Mouse (Mus musculus) adipocyte (in vitro differentiated cells): ENCODE results near the gene Zdhhc13.

Experiments
- DNase-seq: peaks from one replicate; pipeline ENCODE4 v3.0.0-alpha.2; 2016; ENCODE audit warnings: low spot score

The Zdhhc13 gene

DNA sequence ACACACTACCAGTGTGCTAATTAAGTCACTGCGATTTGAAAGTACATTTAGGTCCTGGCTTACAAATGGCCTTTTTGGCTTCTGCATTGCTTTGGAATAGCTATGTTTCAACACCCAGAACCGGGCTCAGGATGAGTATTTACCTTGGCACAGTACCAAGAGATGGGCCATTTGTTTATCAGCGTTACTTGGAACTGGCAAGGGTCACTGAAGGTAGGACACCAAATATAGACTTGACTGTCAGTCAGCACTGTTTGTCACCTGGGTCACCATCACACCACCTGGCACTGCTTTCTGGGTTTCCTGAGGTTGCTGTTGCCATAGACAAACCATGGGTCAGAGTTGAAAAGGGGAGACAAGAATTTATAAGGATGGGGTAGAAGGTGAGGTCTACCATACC lies 53.5 kb downstream of the Zdhhc13 start:
- DNase-seq: no peak

DNA sequence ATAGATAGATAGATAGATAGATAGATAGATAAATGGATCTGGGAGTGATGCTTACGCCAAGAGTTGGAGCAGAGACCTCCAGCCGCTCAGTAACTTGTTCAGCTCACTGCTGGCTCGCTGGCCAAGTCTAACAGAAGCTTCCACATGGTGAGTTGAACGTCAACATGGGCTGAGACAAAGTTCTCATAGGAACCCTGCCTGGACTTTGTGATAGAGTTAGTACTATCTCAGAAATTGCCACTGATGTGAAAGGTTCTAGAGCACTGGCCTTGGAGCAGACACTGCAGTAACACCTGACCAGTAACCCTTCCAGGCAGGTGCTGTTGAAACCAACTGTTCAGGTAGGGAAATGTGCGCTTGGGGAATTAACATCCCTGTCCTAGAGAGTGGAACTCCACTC lies 54.7 kb downstream of the Zdhhc13 start:
- no peak for DNase-seq

DNA sequence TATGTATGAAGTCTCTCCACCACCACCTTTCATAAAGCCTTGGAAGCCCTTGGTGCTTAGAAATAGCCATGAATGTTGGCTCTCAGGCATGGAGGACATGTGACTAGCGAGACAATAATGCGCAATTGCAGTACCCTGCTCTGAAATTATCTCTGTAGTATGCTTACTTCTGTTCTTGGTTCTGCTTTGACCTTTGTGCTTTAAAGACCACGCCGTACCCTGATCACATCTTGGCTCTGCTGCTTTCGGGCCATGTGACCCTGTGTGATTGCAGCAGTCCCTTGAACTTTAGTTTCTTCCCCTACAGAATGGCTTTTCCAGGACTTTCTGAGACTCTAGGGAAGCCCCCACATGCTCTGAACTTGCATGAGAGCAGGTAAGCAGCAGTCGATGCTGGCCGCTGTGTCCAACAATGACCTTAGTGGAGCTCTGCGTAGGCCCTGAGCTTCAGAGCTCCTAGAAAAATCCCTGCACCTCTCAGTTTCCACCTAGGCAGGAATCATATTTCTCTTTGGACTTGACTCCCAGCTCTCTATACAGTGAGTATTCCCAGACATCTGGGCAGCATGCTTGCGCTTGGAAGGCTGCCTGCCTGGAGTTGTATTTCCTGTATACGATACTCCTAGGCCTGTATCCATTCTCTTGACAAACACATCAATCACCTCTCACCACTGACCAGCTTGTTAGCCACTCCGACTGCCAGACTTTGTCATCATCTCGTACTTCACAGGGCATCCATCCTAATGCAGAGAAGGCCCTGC lies 56.6 kb downstream of the Zdhhc13 start:
- DNase-seq: no peak

DNA sequence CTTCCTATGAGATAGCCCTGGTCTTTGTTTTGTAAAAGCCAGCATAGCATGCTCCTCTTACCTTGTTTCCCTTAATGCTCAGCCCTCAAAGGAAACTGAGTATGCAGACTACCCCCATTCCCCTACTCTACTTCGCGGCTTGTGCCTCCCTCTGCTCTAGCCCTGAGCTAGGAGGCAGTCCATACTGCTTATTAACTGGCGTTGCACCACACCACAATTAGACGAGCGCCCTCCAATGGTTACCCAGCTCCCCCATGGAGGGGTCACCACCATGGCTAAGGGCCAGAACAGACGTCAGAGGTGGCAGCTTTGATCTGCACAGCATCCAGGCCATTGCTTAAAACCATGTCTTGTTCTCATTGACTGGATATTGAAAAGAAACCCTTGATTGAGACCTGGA lies 58.0 kb downstream of the Zdhhc13 start:
- DNase-seq: no peak

DNA sequence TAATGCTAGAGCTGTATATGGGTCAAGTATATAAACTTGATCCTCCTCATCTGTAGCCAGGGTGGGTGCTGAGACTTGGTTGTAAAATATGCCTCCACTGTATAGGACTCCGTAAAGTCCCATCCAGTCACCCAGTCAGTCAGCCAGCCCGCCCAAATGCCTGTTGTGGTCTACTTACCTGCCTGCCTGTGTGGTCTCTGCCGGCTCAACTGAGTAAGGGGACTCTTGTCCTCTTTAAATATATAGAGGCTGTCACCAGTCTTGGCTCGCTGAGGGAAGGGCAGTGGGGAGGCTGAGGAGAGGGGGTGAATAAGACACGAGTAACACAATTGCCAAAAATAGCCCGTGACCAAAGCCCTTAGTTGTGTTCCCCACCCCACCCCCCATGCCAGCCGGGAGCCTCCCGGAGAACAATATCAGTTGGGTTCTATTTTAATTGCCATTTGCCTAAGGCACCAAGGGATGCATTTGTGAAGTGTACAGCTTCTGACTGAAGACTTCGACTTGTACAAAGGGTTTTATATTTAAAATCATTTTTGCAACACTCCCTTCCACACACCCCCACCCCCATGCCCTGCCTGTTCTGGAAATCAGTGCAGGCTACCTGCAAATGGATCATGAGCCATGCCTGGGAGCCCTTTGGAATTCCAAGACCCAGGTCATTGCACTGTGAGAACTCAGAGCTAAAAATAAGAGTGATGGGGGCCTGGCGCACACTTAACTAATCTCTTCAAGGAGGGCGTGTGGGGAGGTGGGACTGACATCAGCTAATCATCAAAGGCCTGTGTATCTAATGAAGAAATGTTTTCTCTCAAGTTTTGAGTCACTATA lies 59.2 kb downstream of the Zdhhc13 start, which contains the start of gene Csrp3:
Csrp3 (minus strand) TSS at position 214 of the 831 bp plus-strand sequence.
- DNase-seq: no peak

DNA sequence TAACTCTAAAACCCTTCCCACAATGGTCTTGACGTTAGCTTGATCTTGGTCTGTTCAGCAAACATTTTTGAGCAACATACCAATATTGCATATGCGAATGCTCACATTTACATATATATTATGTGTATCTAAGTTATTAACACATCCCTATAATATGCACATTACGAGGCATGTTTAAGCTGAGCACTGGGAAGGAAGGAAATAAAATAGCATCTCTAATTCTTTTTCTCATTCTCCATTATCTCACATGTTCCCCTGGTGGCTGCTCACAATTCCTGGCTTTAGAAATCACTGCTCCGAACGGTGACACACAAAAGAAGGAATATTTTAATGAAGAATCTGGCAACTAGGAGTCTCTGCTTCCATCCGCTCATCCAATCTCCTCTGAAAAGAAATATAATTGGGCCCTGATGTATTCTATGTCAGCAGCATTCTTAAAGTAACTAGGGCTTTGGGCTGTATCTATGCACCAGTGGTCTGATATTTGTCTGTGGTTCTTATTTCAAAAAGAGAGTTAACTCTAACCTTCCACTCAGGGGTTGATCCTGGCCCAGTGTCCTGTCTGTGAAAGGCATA lies 62.8 kb downstream of the Zdhhc13 start:
- no peak for DNase-seq

DNA sequence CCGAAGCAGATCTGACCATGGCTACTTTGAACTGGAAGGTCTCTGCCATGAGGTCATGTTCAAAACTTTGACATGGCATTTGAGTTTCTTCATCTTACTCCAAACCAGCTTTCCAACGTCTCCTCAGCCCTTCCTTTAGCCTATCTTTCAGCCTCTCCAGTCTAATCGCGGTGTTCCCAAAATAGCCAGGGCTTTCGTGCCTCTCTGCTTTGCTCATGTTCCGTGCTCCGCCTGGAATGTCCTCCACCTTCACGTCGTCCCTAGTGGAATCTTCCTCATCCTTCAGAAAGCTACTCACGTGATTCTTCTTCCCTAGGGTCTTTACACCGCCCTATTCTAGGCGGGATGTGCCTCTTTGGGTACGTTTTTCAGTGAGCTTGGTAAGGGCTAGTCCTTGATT lies 64.7 kb downstream of the Zdhhc13 start:
- DNase-seq: no peak

DNA sequence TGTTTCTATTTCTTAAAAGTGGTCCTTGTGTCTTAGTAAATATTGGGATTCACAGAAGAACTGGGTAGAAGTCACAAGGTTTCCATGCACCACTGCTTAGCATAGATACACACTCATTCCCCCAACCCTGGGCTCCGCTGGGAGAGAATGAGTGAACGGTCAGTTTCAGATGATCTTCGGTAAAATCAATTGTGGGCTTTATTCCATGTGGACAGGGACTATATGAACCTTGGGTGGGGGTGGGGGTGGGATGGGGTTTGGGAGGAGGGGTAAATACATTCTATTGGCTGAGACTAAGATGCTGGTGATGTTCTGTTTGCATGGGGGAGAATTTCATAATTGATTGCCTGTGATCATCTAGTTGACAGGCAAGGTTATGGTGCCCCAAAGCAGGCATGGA lies 66.7 kb downstream of the Zdhhc13 start:
- no peak for DNase-seq

DNA sequence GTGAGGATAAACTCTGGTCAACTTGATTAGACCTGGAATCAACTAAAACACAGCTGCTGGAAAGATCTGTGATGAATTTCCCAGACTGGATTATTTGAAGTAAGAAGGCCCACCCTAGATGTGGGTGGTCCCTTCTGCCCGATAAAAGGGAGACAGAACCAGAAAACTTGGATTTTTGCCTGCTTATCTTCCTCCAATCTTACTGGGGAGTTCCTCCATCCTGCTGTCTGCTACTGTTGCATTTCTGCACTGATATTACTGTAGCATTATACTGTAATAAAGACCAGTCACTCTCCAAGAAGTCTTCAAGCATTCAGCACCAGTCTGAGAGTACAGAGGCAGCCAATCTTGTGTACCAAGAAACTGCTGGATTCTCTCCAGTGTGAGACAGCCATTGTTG lies 69.5 kb downstream of the Zdhhc13 start:
- no peak for DNase-seq

DNA sequence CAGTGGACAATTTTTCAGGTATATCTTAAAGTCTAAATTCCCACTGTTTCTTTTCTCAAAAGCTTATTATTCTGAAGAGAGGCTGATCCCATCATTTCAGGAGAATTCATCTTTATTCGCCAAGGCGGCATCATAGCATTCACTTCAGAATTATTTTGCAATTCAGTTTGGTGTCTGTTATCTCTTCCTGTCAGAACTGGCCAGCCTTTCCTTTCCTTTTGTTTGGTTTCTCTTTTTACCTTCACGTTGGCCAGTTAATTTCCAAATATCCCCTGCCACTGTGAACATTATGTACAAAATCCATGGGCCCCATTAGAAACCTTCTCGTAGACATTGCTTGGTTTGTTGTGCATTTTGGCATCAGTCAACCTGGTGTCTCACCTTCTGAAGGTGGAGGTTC lies 70.6 kb downstream of the Zdhhc13 start:
- no peak for DNase-seq

DNA sequence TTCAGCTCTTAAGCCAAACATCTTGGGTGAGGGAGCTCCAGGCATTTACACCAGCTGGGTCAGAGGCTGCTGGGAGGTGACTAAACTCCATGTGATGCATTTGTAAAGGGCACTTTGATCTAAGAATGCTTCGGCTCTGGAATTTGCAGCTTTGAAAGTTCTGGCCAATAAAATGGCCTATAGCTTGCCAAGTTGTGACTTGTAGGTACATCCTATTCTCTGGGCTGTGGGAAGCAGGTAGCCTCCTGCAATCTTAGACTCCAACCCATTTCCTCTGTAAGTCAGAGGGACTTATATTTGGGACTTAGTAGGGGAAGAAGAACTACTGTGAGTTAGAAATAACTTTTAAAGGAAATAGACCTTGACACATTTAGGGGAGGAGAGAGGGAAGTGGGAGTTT lies 72.1 kb downstream of the Zdhhc13 start:
- DNase-seq: no peak

DNA sequence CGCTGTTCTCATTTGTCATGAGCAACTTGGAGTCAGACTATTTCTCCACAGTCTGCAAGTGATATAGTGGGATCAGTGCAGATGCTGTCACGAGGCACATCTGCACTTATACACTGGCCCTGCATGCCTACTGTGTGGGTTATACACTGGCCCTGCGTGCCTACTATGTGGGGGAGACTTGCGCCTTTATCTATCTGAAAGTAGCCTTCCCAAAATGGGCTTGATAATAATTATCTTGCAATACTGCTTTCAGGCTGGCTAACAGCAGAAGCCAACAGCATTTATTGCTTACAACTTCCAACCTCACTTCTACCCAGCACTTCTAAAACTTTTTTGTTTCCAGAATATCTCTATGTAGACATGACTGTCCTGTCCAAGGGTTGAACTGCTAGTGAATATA lies 73.0 kb downstream of the Zdhhc13 start:
- no peak for DNase-seq

DNA sequence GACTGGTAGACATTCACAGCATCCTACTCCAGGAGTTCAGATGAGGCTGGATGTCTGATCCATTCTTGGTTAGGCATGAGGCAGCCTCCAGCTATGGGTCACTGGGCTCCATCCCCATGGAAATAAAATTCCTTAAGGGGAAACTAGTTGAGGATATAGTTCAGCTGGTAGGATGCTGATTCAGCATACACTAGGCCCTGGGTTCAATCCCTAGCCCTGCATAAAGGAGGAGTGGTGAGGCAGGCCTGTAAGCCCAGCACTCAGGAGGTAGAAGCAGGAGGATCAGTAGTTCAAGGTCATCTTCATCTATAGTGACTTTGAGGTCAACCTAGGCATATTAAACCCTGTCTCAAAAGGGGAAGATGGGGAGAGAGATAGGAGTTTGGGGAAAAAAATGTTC lies 75.4 kb downstream of the Zdhhc13 start:
- DNase-seq: no peak

DNA sequence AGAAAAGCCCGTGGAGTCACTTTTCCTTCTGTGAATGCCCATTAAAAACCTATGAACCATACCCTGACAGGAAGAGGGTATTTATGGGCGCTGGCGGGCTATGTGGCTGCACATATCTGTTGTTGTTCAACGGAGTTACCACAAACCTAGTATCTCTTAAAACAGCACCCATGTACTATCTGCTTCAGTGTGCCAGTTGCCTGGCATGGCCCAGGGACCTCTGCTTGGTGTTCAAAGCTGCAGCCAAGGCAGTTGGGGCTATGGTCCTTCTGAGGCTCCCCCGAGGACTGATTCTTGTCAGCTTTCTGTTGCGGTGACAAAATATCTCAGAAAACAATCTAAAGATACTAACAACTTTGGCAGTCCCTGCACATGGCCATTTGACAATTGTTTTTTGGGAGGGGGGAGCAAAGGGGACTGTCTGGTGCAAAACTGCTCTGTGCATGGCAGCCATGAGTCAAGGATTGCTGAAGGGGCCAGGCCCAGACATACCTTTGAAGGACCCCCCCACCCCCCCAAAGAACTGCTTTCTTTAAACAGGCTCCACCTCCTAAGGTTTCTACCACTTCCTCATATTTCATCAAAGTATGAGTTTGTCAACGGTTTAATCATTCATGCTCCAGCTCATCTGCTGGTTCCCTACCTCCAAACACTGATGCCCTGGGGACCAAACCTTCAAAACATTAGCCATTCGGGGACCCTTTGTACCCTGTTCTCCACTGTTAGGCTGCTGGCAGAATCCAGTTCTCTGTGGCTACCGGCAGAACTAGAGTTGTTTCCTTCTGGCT lies 76.1 kb downstream of the Zdhhc13 start:
- no peak for DNase-seq

DNA sequence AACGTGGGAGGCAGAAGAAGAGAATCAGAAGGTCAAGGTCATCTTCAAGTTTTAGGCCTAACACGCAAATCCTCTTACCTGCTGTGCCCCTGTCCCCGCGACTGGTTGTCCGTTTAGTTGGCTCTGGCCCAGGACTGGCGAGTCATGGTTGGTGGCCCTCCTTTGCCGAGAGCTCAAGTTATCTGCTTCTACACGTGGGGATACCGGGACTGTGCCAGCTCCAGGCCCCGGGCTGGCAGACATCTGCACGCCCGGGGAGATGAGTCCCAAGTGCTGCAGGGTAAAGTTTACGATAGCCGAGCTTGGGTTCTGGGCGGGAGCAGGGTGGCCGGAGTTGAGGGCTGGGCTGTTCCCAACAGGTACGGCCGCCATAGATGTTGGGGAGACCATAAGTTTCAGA lies 78.8 kb downstream of the Zdhhc13 start:
- DNase-seq: no peak

DNA sequence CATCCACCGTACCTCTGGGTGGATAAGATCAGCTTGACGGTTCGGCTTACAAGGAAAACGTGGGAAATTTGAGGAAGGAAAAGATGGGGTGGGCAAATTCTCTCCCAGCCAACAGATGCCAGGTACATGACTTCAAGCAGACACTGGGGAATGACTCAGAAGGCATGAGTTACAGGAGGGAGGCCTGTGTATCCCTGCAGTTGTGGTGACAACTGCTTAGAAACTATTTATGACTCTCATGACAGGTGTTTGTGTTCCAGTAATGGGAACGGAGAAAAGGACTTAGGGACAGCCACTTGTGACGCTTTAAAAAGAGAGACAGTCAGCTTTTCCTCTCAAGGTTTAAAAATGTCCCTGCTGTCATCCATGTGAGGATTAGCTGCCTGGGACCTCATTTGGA lies 81.3 kb downstream of the Zdhhc13 start:
- no peak for DNase-seq

DNA sequence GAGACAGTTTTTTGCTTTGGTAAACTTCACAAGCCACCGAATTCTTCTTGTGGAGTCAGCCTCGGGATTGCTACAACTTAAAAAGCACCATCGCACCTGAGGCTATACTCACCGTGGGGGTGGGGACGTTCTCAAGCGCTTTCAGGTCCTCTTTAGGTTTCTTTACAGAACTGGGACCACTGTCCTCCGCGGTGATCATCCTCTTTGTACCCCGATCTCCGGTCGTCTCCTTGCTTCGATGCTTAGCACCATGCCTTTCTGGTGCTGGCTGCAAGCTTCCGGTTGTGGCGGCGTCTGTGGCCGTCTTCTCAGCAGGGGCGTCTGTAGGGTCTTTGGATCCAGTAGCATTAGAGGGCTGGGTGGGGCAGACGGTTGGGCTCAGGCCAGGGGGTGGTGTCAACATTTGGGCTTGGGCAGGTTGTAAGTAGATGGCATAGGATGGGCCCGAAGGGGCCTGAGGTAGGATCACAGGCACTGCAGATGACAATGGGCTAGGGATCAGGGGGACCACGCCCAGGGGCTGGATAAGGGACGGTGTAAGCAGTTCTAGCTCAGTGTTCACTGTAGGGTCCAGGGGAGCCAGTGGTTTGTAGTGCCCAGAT lies 81.9 kb downstream of the Zdhhc13 start:
- DNase-seq: no peak

DNA sequence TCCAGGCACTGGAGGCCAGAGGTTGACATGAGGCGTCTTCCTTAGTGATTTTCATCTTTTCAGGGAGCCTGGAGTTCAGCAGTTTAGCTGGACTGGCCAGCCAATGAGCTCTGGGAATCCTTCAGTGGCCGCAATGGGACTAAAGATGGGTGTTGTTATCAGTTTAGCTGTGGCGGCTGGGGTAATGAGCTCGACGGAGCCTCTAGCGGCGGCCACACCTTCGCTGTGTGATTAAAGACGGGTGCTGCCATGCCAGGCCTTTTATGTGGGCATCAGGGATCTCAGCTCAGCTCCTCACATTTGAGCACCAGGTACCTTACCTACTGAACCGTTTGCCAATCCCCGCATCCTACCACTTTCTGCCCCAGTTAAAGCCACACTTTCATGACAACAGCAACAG lies 82.5 kb downstream of the Zdhhc13 start:
- no peak for DNase-seq

DNA sequence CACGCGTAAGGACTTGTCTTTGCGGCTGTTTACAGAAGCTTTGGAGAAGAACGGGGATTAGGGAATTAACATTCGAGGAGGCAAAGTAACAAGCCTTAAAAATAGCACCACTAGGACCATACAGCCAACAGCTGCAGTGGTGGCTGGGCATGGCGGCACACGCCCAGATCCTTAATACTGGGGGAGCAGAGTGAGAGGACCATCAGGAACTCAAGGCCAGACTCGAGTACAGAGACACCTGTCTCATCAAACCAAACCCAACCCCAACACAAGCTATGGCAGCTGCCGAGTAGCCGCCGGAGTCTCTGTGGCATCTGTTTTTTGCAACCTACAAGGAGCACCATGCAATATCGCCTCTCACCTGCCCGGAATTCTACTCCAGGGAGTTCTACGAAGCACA lies 86.3 kb downstream of the Zdhhc13 start:
- no peak for DNase-seq

DNA sequence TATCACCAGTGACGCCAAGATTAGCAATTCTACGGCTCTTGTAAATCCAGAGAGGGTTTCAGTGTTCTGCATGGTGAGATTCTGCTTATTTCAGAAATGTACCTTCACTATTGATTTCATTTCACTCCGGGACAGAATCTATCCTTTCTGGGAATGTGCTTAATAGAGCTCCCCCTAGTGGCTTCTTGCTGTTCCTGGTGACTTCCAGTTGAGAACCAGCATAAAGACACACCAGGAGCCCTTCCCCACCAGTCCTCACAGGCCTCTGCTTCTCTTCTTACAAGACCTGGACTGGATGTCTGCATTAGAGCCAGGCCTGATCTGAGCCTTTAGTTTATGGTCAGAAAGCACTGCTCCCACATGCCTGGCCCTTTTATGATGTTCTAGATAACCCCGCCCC lies 87.7 kb downstream of the Zdhhc13 start:
- peak; percentile 58 for DNase-seq
